Mouse (Mus musculus): ENCODE results near the gene Tjp2. TPM values are rescaled to one million over a fixed set of nuclear protein-coding genes. Genes with fewer than 3 reads are reported as not detected.
"Not testable (repeated sequence)": the region's sequence is repeated elsewhere in the genome, so short reads cannot be mapped to it uniquely, and the experiment has no call there.

Gene Tjp2
- total and polyA plus RNA-seq, 3 experiments = 0.03 to 0.11 TPM; not detected in 1

- no peaks in the 10 kb centered on the region for H3K27me3 ChIP-seq (ENCODE audit: insufficient read depth, low read length)
- no peaks in the 10 kb centered on the region for H3K36me3 ChIP-seq (replicated peaks)
- peaks cover 2% of the 10 kb centered on the region; the same call in 1 of the 2 replicates for H3K9me3 ChIP-seq (replicated peaks)
- ATAC-seq (ENCODE audit: extremely low read depth, insufficient number of reproducible peaks, low FRiP score, poor library complexity, severe bottlenecking) (no peak), DNase-seq (ENCODE audit: low spot score) (no peak)
- TF ChIP-seq POLR2AphosphoS5 (IDR thresholded peaks at IDR 0.05; ENCODE audit: insufficient replicate concordance, low read depth, low read length) (no peak), GATA1 (IDR thresholded peaks at IDR 0.05; ENCODE audit: borderline replicate concordance, low read length) (no peak), TAL1 (conservative IDR thresholded peaks at IDR 0.05; ENCODE audit: low read depth, low read length) (no peak), GATA2 (IDR thresholded peaks at IDR 0.05; ENCODE audit: borderline replicate concordance, low read depth, low read length) (no peak), CTCF (IDR thresholded peaks at IDR 0.05; ENCODE audit: low read depth, low read length) (no peak)
- H3K4me3 ChIP-seq (ENCODE audit: low read depth, low read length) = no peak overlapping the region
- H3K4me1 ChIP-seq (ENCODE audit: insufficient read depth, low read depth, low read length) = no peaks in the 10 kb centered on the region; the same call in 1 of the 2 replicates
Observed at GRCm38 (mm10) chr19:24197338-24197737, 27.5 kb downstream of the Tjp2 start.

GRCm38 (mm10) chr19:24195224-24195623 lies 29.6 kb downstream of the Tjp2 start:
- Histone ChIP-seq H3K27me3 (ENCODE audit: insufficient read depth, low read length) (peaks cover 3% of the 10 kb centered on the region; the same call in 1 of the 2 replicates), H3K4me1 (ENCODE audit: insufficient read depth, low read depth, low read length) (no peaks in the 10 kb centered on the region; the same call in 1 of the 2 replicates), H3K4me3 (ENCODE audit: low read depth, low read length) (no peak overlapping the region), H3K9me3 (replicated peaks) (peaks cover 2% of the 10 kb centered on the region; the same call in 1 of the 2 replicates), H3K36me3 (replicated peaks) (no peaks in the 10 kb centered on the region)
- DNase-seq (ENCODE audit: low spot score) (no peak), ATAC-seq (ENCODE audit: extremely low read depth, insufficient number of reproducible peaks, low FRiP score, poor library complexity, severe bottlenecking) (no peak)
- TF ChIP-seq TAL1 (conservative IDR thresholded peaks at IDR 0.05; ENCODE audit: low read depth, low read length) (no peak), CTCF (IDR thresholded peaks at IDR 0.05; ENCODE audit: low read depth, low read length) (no peak), GATA2 (IDR thresholded peaks at IDR 0.05; ENCODE audit: borderline replicate concordance, low read depth, low read length) (no peak), POLR2AphosphoS5 (IDR thresholded peaks at IDR 0.05; ENCODE audit: insufficient replicate concordance, low read depth, low read length) (no peak), GATA1 (IDR thresholded peaks at IDR 0.05; ENCODE audit: borderline replicate concordance, low read length) (no peak)

- DNase-seq (ENCODE audit: low spot score) = no peak
- Histone ChIP-seq H3K36me3 (replicated peaks) (no peaks in the 10 kb centered on the region), H3K4me3 (ENCODE audit: low read depth, low read length) (no peak overlapping the region), H3K4me1 (ENCODE audit: insufficient read depth, low read depth, low read length) (no peaks in the 10 kb centered on the region; the same call in 1 of the 2 replicates), H3K27me3 (ENCODE audit: insufficient read depth, low read length) (peaks cover 3% of the 10 kb centered on the region; the same call in 1 of the 2 replicates), H3K9me3 (replicated peaks) (peaks cover 2% of the 10 kb centered on the region; the same call in 1 of the 2 replicates)
- TF ChIP-seq GATA1 (IDR thresholded peaks at IDR 0.05; ENCODE audit: borderline replicate concordance, low read length) (no peak), CTCF (IDR thresholded peaks at IDR 0.05; ENCODE audit: low read depth, low read length) (peak; percentile 58)
- no peak for ATAC-seq (ENCODE audit: extremely low read depth, insufficient number of reproducible peaks, low FRiP score, poor library complexity, severe bottlenecking)
Observed at GRCm38 (mm10) chr19:24194216-24194615, 30.6 kb downstream of the Tjp2 start.

GRCm38 (mm10) chr19:24192946-24193345 lies 31.9 kb downstream of the Tjp2 start:
- Histone ChIP-seq H3K27me3 (ENCODE audit: insufficient read depth, low read length) (peaks cover 3% of the 10 kb centered on the region; the same call in 1 of the 2 replicates), H3K4me3 (ENCODE audit: low read depth, low read length) (no peak overlapping the region), H3K4me1 (ENCODE audit: insufficient read depth, low read depth, low read length) (no peaks in the 10 kb centered on the region; the same call in 1 of the 2 replicates), H3K36me3 (replicated peaks) (no peaks in the 10 kb centered on the region), H3K9me3 (replicated peaks) (peaks cover 2% of the 10 kb centered on the region; the same call in 1 of the 2 replicates)
- DNase-seq (ENCODE audit: low spot score) = no peak
- TF ChIP-seq CTCF (IDR thresholded peaks at IDR 0.05; ENCODE audit: low read depth, low read length) = no peak
- TF ChIP-seq POLR2AphosphoS5 (IDR thresholded peaks at IDR 0.05; ENCODE audit: insufficient replicate concordance, low read depth, low read length) = no peak
- no peak for TF ChIP-seq GATA1 (IDR thresholded peaks at IDR 0.05; ENCODE audit: borderline replicate concordance, low read length)
- no peak for TF ChIP-seq TAL1 (conservative IDR thresholded peaks at IDR 0.05; ENCODE audit: low read depth, low read length)
- no peak for TF ChIP-seq GATA2 (IDR thresholded peaks at IDR 0.05; ENCODE audit: borderline replicate concordance, low read depth, low read length)
- no peak for ATAC-seq (ENCODE audit: extremely low read depth, insufficient number of reproducible peaks, low FRiP score, poor library complexity, severe bottlenecking)

GRCm38 (mm10) chr19:24187791-24188190 lies 37.0 kb downstream of the Tjp2 start:
- ATAC-seq (ENCODE audit: extremely low read depth, insufficient number of reproducible peaks, low FRiP score, poor library complexity, severe bottlenecking) = no peak

GRCm38 (mm10) chr19:24187358-24187757 lies 37.5 kb downstream of the Tjp2 start:
- H3K27me3 ChIP-seq (ENCODE audit: insufficient read depth, low read length); H3K4me3 ChIP-seq (ENCODE audit: low read depth, low read length); ATAC-seq (ENCODE audit: extremely low read depth, insufficient number of reproducible peaks, low FRiP score, poor library complexity, severe bottlenecking); H3K4me1 ChIP-seq (ENCODE audit: insufficient read depth, low read depth, low read length); H3K9me3 ChIP-seq (replicated peaks); H3K36me3 ChIP-seq (replicated peaks); DNase-seq (ENCODE audit: low spot score): not testable (repeated sequence)

More at GRCm38 (mm10) chr19:24187791-24188190, 37.0 kb downstream of the Tjp2 start:
- DNase-seq (ENCODE audit: low spot score) = no peak
- peaks cover 3% of the 10 kb centered on the region for H3K27me3 ChIP-seq (ENCODE audit: insufficient read depth, low read length)
- TF ChIP-seq POLR2AphosphoS5 (IDR thresholded peaks at IDR 0.05; ENCODE audit: insufficient replicate concordance, low read depth, low read length) (no peak), GATA2 (IDR thresholded peaks at IDR 0.05; ENCODE audit: borderline replicate concordance, low read depth, low read length) (no peak), CTCF (IDR thresholded peaks at IDR 0.05; ENCODE audit: low read depth, low read length) (no peak), GATA1 (IDR thresholded peaks at IDR 0.05; ENCODE audit: borderline replicate concordance, low read length) (no peak), TAL1 (conservative IDR thresholded peaks at IDR 0.05; ENCODE audit: low read depth, low read length) (no peak)
- H3K4me3 ChIP-seq (ENCODE audit: low read depth, low read length) = no peak overlapping the region
- H3K36me3 ChIP-seq (replicated peaks) = no peaks in the 10 kb centered on the region
- H3K9me3 ChIP-seq (replicated peaks) = no peaks in the 10 kb centered on the region
- H3K4me1 ChIP-seq (ENCODE audit: insufficient read depth, low read depth, low read length) = no peaks in the 10 kb centered on the region

Data from G1E (cell line).